Mouse (Mus musculus) cortical plate, adult 2 months (tissue): ENCODE results near the gene Gucd1. TPM values are rescaled to one million over a fixed set of nuclear protein-coding genes. Genes with fewer than 3 reads are reported as not detected.

Experiments
- H3K27ac ChIP-seq: fragments of 200-500 bp; 2 replicates; pipeline ENCODE4 v1.5.1; 2012; ENCODE audit warnings: low read length, control low read depth, inconsistent platforms; ENCODE audit not compliant: insufficient read depth
- H3K4me1 ChIP-seq: fragments of 200-500 bp; 2 replicates; pipeline ENCODE4 v1.6.1; 2011; ENCODE audit warnings: low read length; ENCODE audit not compliant: control insufficient read depth, insufficient read depth
- H3K4me3 ChIP-seq: fragments of 200-500 bp; 2 replicates; pipeline ENCODE4 v1.5.1; 2011; ENCODE audit warnings: mild to moderate bottlenecking, low read length, control low read depth; ENCODE audit not compliant: insufficient read depth
- CTCF ChIP-seq: fragments of 200-500 bp; IDR thresholded peaks from 2 replicates; pipeline ENCODE4 v1.5.1; 2011; ENCODE audit warnings: mild to moderate bottlenecking, control low read depth, low read length; ENCODE audit not compliant: insufficient read depth; ENCODE audit errors: extremely low read depth
- POLR2A ChIP-seq: fragments of 200-500 bp; IDR thresholded peaks from 2 replicates; pipeline ENCODE4 v1.6.1; 2011; ENCODE audit warnings: mild to moderate bottlenecking, low read length, control low read depth; ENCODE audit not compliant: insufficient read depth; ENCODE audit errors: extremely low read depth
- polyA plus RNA-seq: library from polyadenylated mRNA; depleted of rRNA; stranded (reverse); fragments of >200 nt; gene quantifications from 2 replicates; pipeline ENCODE4 v1.2.3, GENCODE M21; 2012

Gene Gucd1
- polyA plus RNA-seq, 1 experiment, result 16.0 TPM

DNA sequence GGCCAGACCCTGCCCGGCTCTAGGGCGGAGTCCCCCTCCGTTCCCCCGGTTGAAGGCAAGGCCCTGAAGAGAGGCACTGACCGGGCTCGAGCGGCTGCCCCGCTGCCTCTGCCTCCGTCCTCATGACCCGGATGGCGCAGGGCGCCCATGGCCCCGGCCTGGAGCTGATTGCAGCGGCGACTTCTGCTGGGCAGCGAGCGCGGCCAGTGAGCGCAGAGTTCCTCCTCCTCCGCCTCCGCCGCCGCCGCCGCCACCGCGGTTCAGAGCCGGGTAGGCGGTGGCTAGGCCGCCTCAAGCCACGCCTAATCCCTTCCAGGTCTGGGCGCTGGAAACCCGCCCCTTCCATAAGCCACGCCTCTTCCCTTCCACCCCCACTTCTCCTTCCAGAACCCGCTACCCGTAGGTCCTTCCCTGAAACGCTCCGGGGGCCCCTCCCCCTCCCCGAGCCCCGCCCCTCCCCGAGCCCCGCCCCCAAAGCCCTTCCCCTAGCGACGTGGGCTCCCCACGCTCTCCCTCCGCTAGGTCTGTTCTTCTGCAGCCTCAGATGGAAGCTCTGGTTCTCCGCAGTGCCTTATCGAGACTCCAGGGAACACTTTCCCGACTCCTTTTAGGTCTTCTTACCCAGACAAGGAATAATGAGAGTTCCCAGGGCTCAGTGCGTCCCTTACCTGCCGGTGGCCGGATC lies 557 bp downstream of the Gucd1 start, which contains the start of gene Snrpd3:
Gene Snrpd3, plus strand, starts transcription at position 479 of the 685 bp plus-strand sequence.
- H3K4me1 ChIP-seq, result peaks cover 9% of the 10 kb centered on the region; the same call in 1 of the 2 replicates
- H3K4me3 ChIP-seq, result peak within 1 kb of the TSS; percentile 81
- peak within 1 kb of the TSS; percentile 96 for H3K27ac ChIP-seq
- TF ChIP-seq POLR2A (peak; percentile 79; the same call in 1 of the 2 replicates), CTCF (no peak)

DNA sequence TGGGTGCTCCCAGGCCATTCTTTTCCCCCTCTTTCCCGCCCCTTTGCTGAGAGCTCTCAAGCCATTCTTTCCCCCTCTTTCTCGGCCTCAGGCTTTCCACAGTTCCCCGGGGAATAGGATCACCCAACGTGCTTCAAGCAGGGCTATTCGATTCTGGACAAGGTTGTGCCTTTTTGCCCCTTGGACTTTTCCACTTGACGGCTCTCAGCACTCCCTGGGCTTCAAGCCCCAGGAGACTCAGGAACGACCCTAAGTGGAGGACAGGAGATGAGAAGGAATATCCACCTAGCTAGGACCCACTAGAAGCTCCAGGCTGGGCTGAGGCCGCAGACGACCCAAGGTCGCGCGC lies 1.1 kb downstream of the Gucd1 start:
- peak overlapping the region; percentile 81 for H3K4me3 ChIP-seq
- peaks cover 9% of the 10 kb centered on the region; the same call in 1 of the 2 replicates for H3K4me1 ChIP-seq
- no peak for TF ChIP-seq CTCF
- no peak for TF ChIP-seq POLR2A
- peak overlapping the region; percentile 96 for H3K27ac ChIP-seq

DNA sequence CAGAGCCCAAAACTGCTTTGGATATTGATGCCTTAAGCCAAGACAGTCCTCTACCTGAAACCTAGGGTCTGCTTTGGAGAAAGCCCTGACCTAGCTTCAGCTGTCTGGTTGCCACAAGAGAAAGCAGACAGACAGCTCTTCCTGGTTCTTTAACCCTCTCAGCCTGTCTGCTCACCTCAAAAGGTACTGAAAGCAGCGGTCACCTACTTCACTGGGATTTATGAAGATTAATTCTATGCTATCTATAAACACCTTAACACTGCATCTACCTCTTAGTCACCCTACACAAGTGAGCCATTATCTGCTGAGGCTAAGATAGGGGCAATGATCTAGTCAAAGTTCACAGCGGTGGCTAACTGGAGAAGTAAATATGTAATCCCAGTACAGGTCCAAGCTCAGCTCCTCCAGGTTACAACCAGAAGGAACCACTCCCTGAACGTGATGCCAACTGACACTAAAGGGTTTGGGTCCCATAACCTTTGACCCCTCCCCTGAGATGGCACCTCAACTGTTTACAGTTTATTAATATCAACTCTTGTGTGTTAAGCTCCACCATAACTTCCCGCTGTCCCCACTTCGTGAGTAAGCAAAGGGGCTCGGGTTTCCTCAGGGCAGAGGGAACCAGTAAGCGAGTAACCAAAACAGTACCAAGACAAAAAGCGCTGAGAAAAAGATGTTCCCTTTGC lies 1.6 kb downstream of the Gucd1 start:
- Histone ChIP-seq H3K27ac (no peak overlapping the region), H3K4me1 (peaks cover 9% of the 10 kb centered on the region; the same call in 1 of the 2 replicates), H3K4me3 (peak overlapping the region; percentile 81)
- TF ChIP-seq POLR2A (no peak), CTCF (no peak)

DNA sequence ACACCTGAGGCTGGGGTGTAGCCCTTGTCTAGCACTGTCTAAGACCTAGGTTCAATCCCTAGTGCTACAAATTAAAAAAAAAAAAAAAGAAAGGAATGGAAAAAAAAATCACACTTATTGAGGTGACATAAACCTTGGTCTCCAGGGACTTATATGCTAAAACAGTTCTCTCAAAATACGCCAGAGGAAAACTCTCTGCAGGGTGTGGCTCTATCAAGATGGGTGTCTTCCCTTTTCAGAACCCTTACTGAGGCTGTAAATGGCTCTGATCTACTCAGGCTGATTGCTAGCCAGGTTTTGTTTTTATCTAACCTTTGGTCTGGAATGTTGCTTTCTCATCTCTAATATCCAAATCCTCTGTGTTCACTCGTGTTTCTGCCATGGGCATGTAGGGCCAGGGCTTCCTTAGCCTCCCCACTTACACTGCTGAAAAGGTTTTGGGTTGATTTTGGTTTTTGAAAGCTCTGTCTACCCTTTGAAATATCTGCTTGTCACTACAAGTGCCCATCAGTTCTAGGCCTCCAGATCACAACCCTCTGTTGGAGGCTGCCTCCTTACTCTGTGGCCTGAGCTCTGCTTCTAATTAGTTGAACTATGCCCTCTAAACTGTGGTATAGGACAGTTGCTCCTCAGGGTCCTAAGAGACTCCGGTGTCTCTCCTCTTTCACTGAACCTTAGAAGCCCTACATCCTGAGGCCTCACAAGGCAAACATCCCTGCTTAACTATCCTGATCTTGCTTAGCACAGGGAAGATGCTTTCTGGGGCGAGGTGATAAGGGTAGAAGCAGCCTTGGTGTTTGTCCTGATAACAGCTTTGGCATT lies 2.3 kb downstream of the Gucd1 start:
- no peak overlapping the region for H3K27ac ChIP-seq
- no peak for TF ChIP-seq CTCF
- TF ChIP-seq POLR2A, result no peak
- peaks cover 9% of the 10 kb centered on the region; the same call in 1 of the 2 replicates for H3K4me1 ChIP-seq
- no peak overlapping the region; the same call in 1 of the 2 replicates for H3K4me3 ChIP-seq

DNA sequence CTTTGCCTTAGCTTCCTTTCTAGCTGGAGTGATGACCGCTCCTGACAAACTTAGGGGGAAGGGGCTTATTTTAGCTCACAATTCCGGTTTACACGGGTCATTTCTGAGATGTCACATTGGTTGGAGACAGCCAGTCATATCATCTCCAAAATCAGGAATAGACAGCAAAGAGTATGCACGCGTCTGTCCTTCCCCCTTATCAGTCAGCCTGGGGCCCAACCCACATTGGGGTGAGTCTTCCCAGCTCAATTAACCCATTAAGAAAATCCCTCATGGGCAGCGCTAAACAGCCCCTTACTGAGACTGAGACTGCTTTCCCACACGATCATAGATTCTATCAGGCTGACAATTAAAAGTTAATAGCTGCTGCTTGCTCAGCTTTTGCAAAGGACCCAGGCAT lies 3.4 kb downstream of the Gucd1 start:
- no peak overlapping the region for H3K27ac ChIP-seq
- peaks cover 9% of the 10 kb centered on the region; the same call in 1 of the 2 replicates for H3K4me1 ChIP-seq
- TF ChIP-seq CTCF (no peak), POLR2A (no peak)
- no peak overlapping the region for H3K4me3 ChIP-seq

DNA sequence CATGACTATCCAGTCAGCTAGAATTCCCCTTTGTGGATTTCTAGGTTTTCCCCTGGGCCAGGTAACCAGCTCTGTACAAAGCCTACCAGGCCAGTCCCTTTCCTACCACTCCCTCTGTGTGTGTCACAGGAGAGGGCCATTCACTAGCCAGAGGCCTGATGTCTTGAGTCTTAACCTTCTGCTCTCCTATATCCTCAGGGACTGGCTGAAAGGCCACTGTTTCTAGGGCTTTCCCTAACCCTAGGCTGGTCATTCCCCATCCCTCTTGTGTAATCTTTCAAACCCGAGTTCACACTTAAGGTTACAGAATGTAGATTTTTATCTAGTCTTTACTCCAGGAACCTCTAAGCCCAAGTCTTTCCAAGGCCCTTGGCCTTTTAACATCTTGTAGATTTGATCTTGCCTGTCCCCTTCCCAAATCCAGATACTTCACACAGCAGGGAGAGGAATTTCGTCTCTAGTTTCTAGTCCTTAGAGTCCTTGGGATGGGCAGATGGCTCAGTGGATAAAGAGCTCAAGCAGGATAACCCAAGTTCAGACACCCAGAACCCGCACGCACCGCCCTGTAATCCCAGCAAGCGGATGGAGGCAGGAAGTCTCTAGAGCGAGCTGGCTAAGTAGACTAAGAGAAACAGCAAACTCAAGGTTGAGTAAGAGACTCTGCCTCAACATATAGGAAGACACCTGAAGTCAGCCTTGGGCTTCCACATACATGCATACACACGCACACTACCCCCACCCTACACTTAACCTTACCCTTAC lies 4.3 kb downstream of the Gucd1 start:
- Histone ChIP-seq H3K4me3 (no peak overlapping the region), H3K4me1 (peaks cover 7% of the 10 kb centered on the region; the same call in 1 of the 2 replicates), H3K27ac (no peak overlapping the region)
- TF ChIP-seq CTCF, result no peak
- TF ChIP-seq POLR2A, result no peak

DNA sequence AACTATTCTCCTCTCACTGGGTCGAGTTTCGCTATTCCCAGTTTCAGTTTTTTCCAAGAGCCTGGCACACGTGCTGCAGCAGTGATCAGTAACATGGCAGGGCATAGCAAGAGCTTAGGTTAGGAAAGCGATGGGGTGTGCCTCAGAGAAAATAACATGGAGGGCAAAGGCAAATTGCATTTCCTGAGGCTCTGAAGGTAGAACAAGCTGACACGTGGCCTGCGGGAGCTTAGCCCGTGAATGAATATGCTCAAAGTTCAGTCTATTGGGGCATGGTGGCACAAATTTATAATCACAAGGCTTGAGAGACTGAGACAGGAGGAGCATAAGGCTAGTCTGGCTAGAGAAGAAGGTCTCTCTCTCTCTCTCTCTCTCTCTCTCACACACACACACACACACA lies 5.0 kb downstream of the Gucd1 start:
- TF ChIP-seq CTCF (no peak), POLR2A (no peak)
- no peak overlapping the region for H3K27ac ChIP-seq
- peaks cover 7% of the 10 kb centered on the region; the same call in 1 of the 2 replicates for H3K4me1 ChIP-seq

DNA sequence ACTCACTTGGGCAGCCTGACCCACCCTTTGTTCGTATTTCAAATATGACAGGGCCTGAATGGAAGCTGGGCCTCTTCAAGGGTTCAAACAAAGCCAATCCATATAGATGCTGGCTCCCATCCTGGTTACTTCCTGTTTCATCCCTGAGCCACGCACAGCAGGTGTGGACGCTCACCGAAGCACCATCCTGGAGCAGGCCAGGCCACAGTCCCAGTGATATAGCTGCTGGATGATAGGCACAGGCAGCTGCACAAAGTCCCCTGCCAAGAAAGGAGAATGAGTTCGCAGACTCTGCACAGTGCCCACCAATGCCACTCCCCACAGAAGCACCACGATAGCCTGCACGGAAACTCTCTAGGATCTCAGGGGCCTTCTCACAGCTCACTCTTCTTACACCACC lies 5.9 kb downstream of the Gucd1 start:
- Histone ChIP-seq H3K27ac (no peak overlapping the region), H3K4me3 (no peak overlapping the region), H3K4me1 (peaks cover 7% of the 10 kb centered on the region; the same call in 1 of the 2 replicates)
- no peak for TF ChIP-seq CTCF
- no peak for TF ChIP-seq POLR2A

More for the DNA sequence above, 5.0 kb downstream of the Gucd1 start:
- no peak overlapping the region for H3K4me3 ChIP-seq
